Comparison of ENCODE assay signal across 8 mouse cellular contexts in the genomic region with DNA sequence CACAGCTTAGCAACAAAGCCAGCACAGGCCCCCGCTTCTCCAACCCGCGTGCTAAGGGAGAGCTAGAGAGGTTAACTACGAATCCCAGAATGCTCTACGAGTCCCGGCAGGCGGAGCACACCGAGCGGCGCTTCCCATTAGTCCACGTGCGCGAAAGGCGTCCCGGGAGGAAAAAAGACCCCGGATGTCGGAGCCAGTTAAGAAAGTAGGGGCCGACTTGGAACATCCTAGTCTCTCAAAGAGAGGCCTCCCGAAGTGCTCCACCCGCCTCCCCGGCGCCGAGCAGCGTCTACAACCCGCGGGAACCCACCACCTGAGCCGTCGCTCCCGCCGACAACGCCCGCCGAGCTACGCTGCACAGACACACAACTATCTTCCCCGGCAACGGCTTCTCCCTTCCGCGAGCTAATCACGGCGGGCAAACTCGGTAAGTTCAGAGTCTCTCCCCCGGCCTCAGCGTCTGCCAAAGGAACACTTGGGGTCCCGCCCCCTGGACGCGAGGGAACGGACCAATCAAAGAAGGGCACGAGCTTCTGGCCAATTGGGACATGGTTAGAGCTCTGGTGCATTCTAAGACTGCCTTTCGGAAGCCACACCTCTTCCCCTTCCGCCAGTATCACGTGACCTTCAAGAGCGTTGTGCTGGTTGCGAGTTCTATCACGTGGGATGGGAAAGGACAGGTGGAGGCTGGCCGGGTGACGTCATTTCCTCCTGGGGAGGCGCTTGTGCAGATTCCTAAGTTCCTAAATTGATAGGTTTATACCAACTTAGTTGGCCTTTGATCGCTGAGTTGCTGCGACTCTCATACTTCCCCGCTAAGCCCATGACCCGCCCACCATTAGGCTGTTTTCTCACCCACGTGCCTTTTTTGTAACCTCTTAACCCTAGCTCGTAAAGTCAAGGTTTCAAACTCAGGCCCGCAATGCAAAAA. TPM values are rescaled to one million over a fixed set of nuclear protein-coding genes. Genes with fewer than 3 reads are reported as not detected.
A peak's percentile ranks its signal among the peaks of the same experiment; 100 is the strongest.
DNase-seq lines count a peak whose midpoint lies in the region; ATAC-seq and TF ChIP-seq lines count a peak whose summit lies in the region.

BC024978 (plus strand) TSS at position 101 of the 931 bp plus-strand sequence.
Snrpa (minus strand) TSS at position 591 of the 931 bp plus-strand sequence.

- H3K27me3 ChIP-seq in G1E (ENCODE audit: insufficient read depth, low read length) = no peaks in the 10 kb centered on the region
- no peaks in the 10 kb centered on the region for H3K27me3 ChIP-seq in forebrain, embryonic 16.5 days (replicated peaks; ENCODE audit: control insufficient read depth, insufficient read depth, low read length)
- H3K27me3 ChIP-seq in lung, embryonic 14.5 days (ENCODE audit: insufficient read depth, low read length) = no peaks in the 10 kb centered on the region
- H3K27me3 ChIP-seq in thymus, adult 2 months (ENCODE audit: control insufficient read depth, insufficient read depth, low read length) = no peaks in the 10 kb centered on the region

- peaks cover 75% of the 10 kb centered on the region for H3K36me3 ChIP-seq in G1E (replicated peaks)
- H3K36me3 ChIP-seq in forebrain, embryonic 16.5 days (ENCODE audit: control insufficient read depth, insufficient read depth) = peaks cover 22% of the 10 kb centered on the region
- H3K36me3 ChIP-seq in lung, embryonic 14.5 days (ENCODE audit: insufficient read depth) = peaks cover 52% of the 10 kb centered on the region
- peaks cover 19% of the 10 kb centered on the region for H3K36me3 ChIP-seq in thymus, adult 2 months (ENCODE audit: control insufficient read depth, insufficient read depth, low read length)

- no peaks in the 10 kb centered on the region for H3K9me3 ChIP-seq in G1E (replicated peaks)
- no peaks in the 10 kb centered on the region for H3K9me3 ChIP-seq in forebrain, embryonic 16.5 days (ENCODE audit: control insufficient read depth, low read length)
- no peaks in the 10 kb centered on the region for H3K9me3 ChIP-seq in lung, embryonic 14.5 days (ENCODE audit: low read depth, low read length)

- H3K4me2 ChIP-seq in forebrain, embryonic 16.5 days (ENCODE audit: low read length) = peak within 1 kb of the TSS; percentile 71
- peak within 1 kb of the TSS; percentile 77 for H3K4me2 ChIP-seq in lung, embryonic 14.5 days

- H3K4me3 ChIP-seq in G1E (ENCODE audit: low read depth, low read length) = peak within 1 kb of the TSS; percentile 90
- H3K4me3 ChIP-seq in forebrain, embryonic 16.5 days (replicated peaks; ENCODE audit: low read length) = peak within 1 kb of the TSS; percentile 72
- peak within 1 kb of the TSS; percentile 56 for H3K4me3 ChIP-seq in layer of hippocampus, adult 2 months
- H3K4me3 ChIP-seq in lung, embryonic 14.5 days (ENCODE audit: low read depth, low read length) = peak within 1 kb of the TSS; percentile 75
- H3K4me3 ChIP-seq in olfactory bulb, adult 2 months (ENCODE audit: insufficient read depth, low read depth, low read length) = peak within 1 kb of the TSS; percentile 97
- peak within 1 kb of the TSS; percentile 78 for H3K4me3 ChIP-seq in thymus, adult 2 months (ENCODE audit: control insufficient read depth, insufficient read depth, low read length)

- peak within 1 kb of the TSS; percentile 96 for H3K27ac ChIP-seq in forebrain, embryonic 16.5 days (ENCODE audit: low read length)
- H3K27ac ChIP-seq in layer of hippocampus, adult 2 months = peak within 1 kb of the TSS; percentile 96
- H3K27ac ChIP-seq in lung, embryonic 14.5 days (ENCODE audit: low read depth) = peak within 1 kb of the TSS; percentile 100
- peak within 1 kb of the TSS; percentile 93 for H3K27ac ChIP-seq in olfactory bulb, adult 2 months (ENCODE audit: insufficient read depth, low read depth, low read length)
- H3K27ac ChIP-seq in thymus, adult 2 months (ENCODE audit: control insufficient read depth, insufficient read depth, low read length) = peak within 1 kb of the TSS; percentile 83

- TF ChIP-seq POLR2A in olfactory bulb, adult 2 months (IDR thresholded peaks at IDR 0.05; ENCODE audit: insufficient read depth, low read depth, low read length) = 0 out of 2 replicates have a peak, but pooled peaks have one; percentile 7
- peak; percentile 60 for TF ChIP-seq POLR2A in thymus, adult 2 months (IDR thresholded peaks at IDR 0.05; ENCODE audit: control insufficient read depth, extremely low read depth, insufficient read depth, low read length, poor library complexity)

- peak; percentile 94 for ATAC-seq in G1E (ENCODE audit: extremely low read depth, insufficient number of reproducible peaks, low FRiP score, poor library complexity, severe bottlenecking)
- ATAC-seq in forebrain, embryonic 16.5 days = peak; percentile 98
- peak; percentile 99 for ATAC-seq in lung, embryonic 14.5 days (ENCODE audit: insufficient read depth)

- WGBS in forebrain, embryonic 16.5 days = under 1% methylated on average over 64 of the region's 64 CpGs
- WGBS in lung, embryonic 14.5 days = under 1% methylated on average over 64 of the region's 64 CpGs
- WGBS in olfactory bulb, adult 2 months = 1% methylated on average over 64 of the region's 64 CpGs
- WGBS in thymus, adult 2 months = under 1% methylated on average over 64 of the region's 64 CpGs

- H3K4me1 ChIP-seq in G1E (ENCODE audit: insufficient read depth, low read depth, low read length) = peaks cover 50% of the 10 kb centered on the region
- H3K4me1 ChIP-seq in forebrain, embryonic 16.5 days (replicated peaks; ENCODE audit: control insufficient read depth, insufficient read depth, low read length) = peaks cover 22% of the 10 kb centered on the region
- H3K4me1 ChIP-seq in lung, embryonic 14.5 days (ENCODE audit: insufficient read depth) = peaks cover 5% of the 10 kb centered on the region
- H3K4me1 ChIP-seq in olfactory bulb, adult 2 months (ENCODE audit: control insufficient read depth, insufficient read depth, low read length) = peaks cover 9% of the 10 kb centered on the region
- peaks cover 7% of the 10 kb centered on the region for H3K4me1 ChIP-seq in thymus, adult 2 months (replicated peaks; ENCODE audit: control insufficient read depth, insufficient read depth, low read length)

- H3K9ac ChIP-seq in forebrain, embryonic 16.5 days (replicated peaks; ENCODE audit: low read depth, low read length) = peak within 1 kb of the TSS; percentile 77
- peak within 1 kb of the TSS; percentile 85 for H3K9ac ChIP-seq in lung, embryonic 14.5 days

- intact Hi-C loops in heart, postnatal 36 days (cut with DNase I) = loop anchor here (1.0 to 2.0 kb wide), 4 partner anchors 17 to 37 kb away; partner anchors contain the start of gene Egln2

- TF ChIP-seq CTCF in G1E (IDR thresholded peaks at IDR 0.05; ENCODE audit: low read depth, low read length) = no peak
- no peak for TF ChIP-seq CTCF in layer of hippocampus, adult 2 months (conservative IDR thresholded peaks at IDR 0.05)
- no peak; the same call in 1 of the 2 replicates for TF ChIP-seq CTCF in lung, embryonic 14.5 days (IDR thresholded peaks at IDR 0.05; ENCODE audit: low read depth)
- TF ChIP-seq CTCF in olfactory bulb, adult 2 months (IDR thresholded peaks at IDR 0.05; ENCODE audit: insufficient read depth, low read depth, low read length) = no peak
- TF ChIP-seq CTCF in thymus, adult 2 months (IDR thresholded peaks at IDR 0.05; ENCODE audit: borderline replicate concordance, control insufficient read depth, extremely low read depth, insufficient read depth, low read length, poor library complexity) = 0 out of 2 replicates have a peak, but pooled peaks have one; percentile 39

- peak; percentile 99 for DNase-seq in G1E (ENCODE audit: low spot score)
- peak; percentile 91 to 99 for DNase-seq in cerebellum, adult 18-20 months
- peak; percentile 91 to 92 for DNase-seq in heart, postnatal 36 days
- peak; percentile 97 to 99 for DNase-seq in layer of hippocampus, adult 2 months (ENCODE audit: low spot score in 2 of 2)
- DNase-seq in lung, embryonic 14.5 days = peak; percentile 99
- peak; percentile 95 for DNase-seq in thymus, adult 2 months

RNA-seq across cellular contexts. Expression of gene BC024978, which starts in this region (rescaled TPM):
- total RNA-seq in G1E (2014; fragmentation: Nextera tagmentation) (14.5 and 15.5 TPM in 2 replicates), G1E (2017) (2.7 and 3.3 TPM in 2 replicates)
- polyA plus RNA-seq in G1E (2012) = 3.5 and 4.8 TPM in 2 replicates
- 3.6 and 5.1 TPM in 2 replicates for polyA plus RNA-seq in forebrain, embryonic 16.5 days (2015; fragmentation: Nextera tagmentation; extraction: Ambion mirVana)
- 10 to 100 TPM; 16.3 to 16.6 TPM for total RNA-seq in heart, postnatal 36 days (2021)
- total RNA-seq in layer of hippocampus, adult 2 months (2021) = 10 to 100 TPM; 19.5 to 21.7 TPM
- polyA plus RNA-seq in lung, embryonic 14.5 days (2014; fragmentation: Nextera tagmentation; extraction: Ambion mirVana) = 3.2 and 3.8 TPM in 2 replicates
- polyA plus RNA-seq in olfactory bulb, adult 2 months (2012; ENCODE audit: insufficient read depth, insufficient read length, low replicate concordance, missing spikeins) = not detected in 2 replicates
- polyA plus RNA-seq in thymus, adult 2 months (2012; rRNA removed) = 20.4 and 20.9 TPM in 2 replicates

RNA-seq across cellular contexts. Expression of gene Snrpa, which starts in this region (rescaled TPM):
- total RNA-seq in G1E (2014; fragmentation: Nextera tagmentation) (249 and 291 TPM in 2 replicates), G1E (2017) (96.6 and 101 TPM in 2 replicates)
- polyA plus RNA-seq in G1E (2012) = 608 and 872 TPM in 2 replicates
- 227 and 232 TPM in 2 replicates for polyA plus RNA-seq in forebrain, embryonic 16.5 days (2015; fragmentation: Nextera tagmentation; extraction: Ambion mirVana)
- 10 to 100 TPM; 35.4 to 41.9 TPM for total RNA-seq in heart, postnatal 36 days (2021)
- 10 to 100 TPM; 84.8 to 91.0 TPM for total RNA-seq in layer of hippocampus, adult 2 months (2021)
- 293 and 320 TPM in 2 replicates for polyA plus RNA-seq in lung, embryonic 14.5 days (2014; fragmentation: Nextera tagmentation; extraction: Ambion mirVana)
- polyA plus RNA-seq in olfactory bulb, adult 2 months (2012; ENCODE audit: insufficient read depth, insufficient read length, low replicate concordance, missing spikeins) = not detected in 2 replicates
- 293 and 316 TPM in 2 replicates for polyA plus RNA-seq in thymus, adult 2 months (2012; rRNA removed)

Comparison
In these comparisons a context has a peak if more than half of its experiments do, and no peak if none do; other contexts are left out.
1. Peak in every context shown above with its lines: DNase-seq, ATAC-seq, H3K4me3 ChIP-seq and H3K27ac ChIP-seq.